Mouse (Mus musculus): ENCODE results near the gene Gpat2. TPM values are rescaled to one million over a fixed set of nuclear protein-coding genes. Genes with fewer than 3 reads are reported as not detected.
A peak's percentile ranks its signal among the peaks of the same experiment; 100 is the strongest.

Gpat2 gene
- polyA plus RNA-seq, 1 experiment from 2014 or later: 0.13 TPM

DNA sequence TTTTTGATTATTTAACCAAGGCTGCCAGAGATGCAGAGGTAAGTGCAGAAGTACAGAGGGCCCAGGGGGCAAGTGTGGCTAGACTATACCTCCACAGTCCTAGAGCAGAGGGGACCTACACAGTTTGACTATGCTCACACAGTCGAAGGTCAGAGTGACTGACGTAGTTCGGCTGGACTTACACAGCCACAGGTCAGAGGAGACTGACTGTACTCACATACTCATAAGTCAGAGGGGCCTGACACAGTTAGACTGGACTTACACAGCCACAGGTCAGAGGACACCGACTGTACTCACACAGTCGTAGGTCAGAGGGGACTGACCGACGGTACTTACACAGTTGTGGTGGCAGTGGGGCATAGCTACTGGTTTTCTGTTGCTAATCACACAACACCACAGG lies 26.3 kb upstream of the Gpat2 start:
- whole genome bisulfite sequencing: 93% methylated on average over 7 of the region's 7 CpGs
- Histone ChIP-seq H3K27ac (no peak overlapping the region), H3K4me2 (no peak overlapping the region), H3K27me3 (no peaks in the 10 kb centered on the region), H3K9me3 (no peaks in the 10 kb centered on the region), H3K4me1 (no peaks in the 10 kb centered on the region), H3K4me3 (no peak overlapping the region), H3K36me3 (no peaks in the 10 kb centered on the region), H3K9ac (no peak overlapping the region)
- no peak for ATAC-seq (ENCODE audit: insufficient number of reproducible peaks, insufficient read depth, low FRiP score, low TSS enrichment, low read depth)

GRCm38 (mm10) chr2:127411126-127411525 lies 13.9 kb upstream of the Gpat2 start:
- H3K27ac ChIP-seq: no peak overlapping the region
- no peak overlapping the region for H3K4me2 ChIP-seq
- ATAC-seq (ENCODE audit: insufficient number of reproducible peaks, insufficient read depth, low FRiP score, low TSS enrichment, low read depth): no peak
- H3K4me3 ChIP-seq: no peak overlapping the region
- H3K9me3 ChIP-seq: no peaks in the 10 kb centered on the region
- no peaks in the 10 kb centered on the region for H3K36me3 ChIP-seq
- no peak overlapping the region for H3K9ac ChIP-seq
- H3K27me3 ChIP-seq: no peaks in the 10 kb centered on the region
- 86% methylated on average over 6 of the region's 6 CpGs for WGBS
- H3K4me1 ChIP-seq: no peaks in the 10 kb centered on the region

GRCm38 (mm10) chr2:127415806-127416205 lies 9.2 kb upstream of the Gpat2 start:
- 71% methylated on average over 10 of the region's 10 CpGs for WGBS
- H3K27me3 ChIP-seq: no peaks in the 10 kb centered on the region
- no peaks in the 10 kb centered on the region for H3K36me3 ChIP-seq
- no peak overlapping the region for H3K4me2 ChIP-seq
- no peak overlapping the region for H3K9ac ChIP-seq
- no peaks in the 10 kb centered on the region for H3K9me3 ChIP-seq
- H3K4me3 ChIP-seq: no peak overlapping the region
- ATAC-seq (ENCODE audit: insufficient number of reproducible peaks, insufficient read depth, low FRiP score, low TSS enrichment, low read depth): no peak
- no peaks in the 10 kb centered on the region for H3K4me1 ChIP-seq
- H3K27ac ChIP-seq: no peak overlapping the region

DNA sequence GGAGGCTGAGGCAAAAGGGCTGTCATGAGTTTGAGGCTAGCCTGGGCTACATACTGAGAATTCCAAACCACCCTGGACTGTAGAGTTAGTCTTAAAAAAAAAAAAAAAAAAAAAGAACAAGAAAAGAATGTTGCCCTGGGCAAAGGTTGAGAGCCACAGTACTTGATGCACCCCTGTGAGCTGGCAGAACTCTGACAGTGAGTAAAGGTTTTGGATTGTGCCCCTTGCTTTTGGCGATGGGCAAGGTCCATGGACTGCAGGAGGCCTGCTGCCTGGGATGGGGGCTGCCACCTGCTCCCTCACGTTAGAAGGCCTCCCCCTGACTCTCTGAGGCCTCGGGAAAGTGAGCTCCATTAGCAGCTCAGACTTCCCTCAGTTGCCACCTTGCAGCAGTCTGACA lies 8.3 kb upstream of the Gpat2 start:
- WGBS: 49% methylated on average over 3 of the region's 3 CpGs
- Histone ChIP-seq H3K9ac (no peak overlapping the region), H3K27me3 (no peaks in the 10 kb centered on the region), H3K36me3 (no peaks in the 10 kb centered on the region), H3K9me3 (no peaks in the 10 kb centered on the region), H3K4me2 (no peak overlapping the region), H3K27ac (no peak overlapping the region), H3K4me3 (no peak overlapping the region), H3K4me1 (no peaks in the 10 kb centered on the region)
- no peak for ATAC-seq (ENCODE audit: insufficient number of reproducible peaks, insufficient read depth, low FRiP score, low TSS enrichment, low read depth)

DNA sequence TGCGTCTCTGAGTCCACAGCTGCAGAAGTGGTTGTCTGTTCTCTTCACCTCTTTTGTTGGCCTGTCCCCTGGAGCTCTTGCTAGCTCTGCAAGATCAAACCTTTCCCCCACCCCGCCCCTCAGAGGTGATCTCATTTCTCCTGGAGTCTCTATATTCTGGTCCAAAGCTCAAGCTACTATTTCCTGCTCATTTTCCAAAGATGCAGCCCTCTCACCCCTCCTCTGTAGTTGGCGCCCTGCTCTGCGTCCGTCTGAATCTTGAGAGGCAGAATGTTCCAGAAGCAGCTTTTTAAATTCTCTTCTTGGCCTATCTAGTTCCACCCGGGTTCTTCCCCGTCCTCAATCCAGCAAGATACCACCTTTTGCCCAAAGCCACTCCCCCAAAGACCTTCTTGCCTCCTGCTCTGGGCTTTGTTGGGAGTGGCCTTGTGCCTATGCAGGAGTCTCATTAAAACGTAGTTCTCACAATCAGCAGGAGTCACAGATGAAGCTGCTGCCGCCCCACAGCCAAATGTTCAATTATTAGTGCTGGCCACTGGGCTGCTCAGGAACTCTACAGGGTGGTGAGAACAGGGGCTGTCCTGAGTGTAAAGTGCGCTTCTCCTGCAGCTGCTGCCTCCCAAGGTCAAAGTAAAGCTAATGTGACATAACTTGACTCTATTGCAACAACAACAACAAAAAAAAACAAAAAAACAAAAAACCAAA lies 6.6 kb upstream of the Gpat2 start:
- 71% methylated on average over 10 of the region's 10 CpGs for WGBS
- Histone ChIP-seq H3K4me2 (no peak overlapping the region), H3K27me3 (no peaks in the 10 kb centered on the region), H3K4me3 (no peak overlapping the region), H3K4me1 (no peaks in the 10 kb centered on the region), H3K9me3 (no peaks in the 10 kb centered on the region), H3K27ac (no peak overlapping the region), H3K9ac (no peak overlapping the region), H3K36me3 (no peaks in the 10 kb centered on the region)
- no peak for ATAC-seq (ENCODE audit: insufficient number of reproducible peaks, insufficient read depth, low FRiP score, low TSS enrichment, low read depth)

DNA sequence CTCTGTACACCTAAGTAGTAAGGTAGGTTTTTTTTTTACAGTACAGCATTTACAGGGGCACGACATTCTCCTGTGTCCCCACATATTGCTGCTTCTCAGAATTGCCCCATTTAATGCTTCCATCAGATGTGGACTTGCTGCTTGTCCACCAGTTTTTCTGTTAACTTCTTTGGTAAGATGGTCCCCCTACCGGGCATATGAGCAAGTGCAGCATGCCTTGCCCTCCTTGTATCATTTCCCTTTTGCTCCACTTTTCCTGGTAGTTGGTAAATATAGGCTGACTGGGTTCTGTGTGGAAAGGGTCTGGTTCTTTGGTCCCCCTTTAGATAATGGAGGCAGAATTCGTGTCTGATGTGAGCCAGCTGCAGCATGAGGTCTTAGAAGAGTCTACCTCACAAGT lies 5.2 kb downstream of the Gpat2 start:
- H3K4me3 ChIP-seq: no peak overlapping the region

GRCm38 (mm10) chr2:127433487-127434295 lies 8.7 kb downstream of the Gpat2 start:
- no peak overlapping the region for H3K4me2 ChIP-seq
- H3K27ac ChIP-seq: no peak overlapping the region
- no peaks in the 10 kb centered on the region for H3K4me1 ChIP-seq
- WGBS: 76% methylated on average over 9 of the region's 9 CpGs
- no peaks in the 10 kb centered on the region for H3K9me3 ChIP-seq
- peaks cover 46% of the 10 kb centered on the region for H3K36me3 ChIP-seq
- no peak overlapping the region for H3K4me3 ChIP-seq
- no peaks in the 10 kb centered on the region for H3K27me3 ChIP-seq
- H3K9ac ChIP-seq: no peak overlapping the region
- ATAC-seq (ENCODE audit: insufficient number of reproducible peaks, insufficient read depth, low FRiP score, low TSS enrichment, low read depth): no peak; the same call in 1 of the 2 replicates

More for the DNA sequence above, 5.2 kb downstream of the Gpat2 start:
- WGBS: 18% methylated on average over 3 of the region's 3 CpGs
- ATAC-seq (ENCODE audit: insufficient number of reproducible peaks, insufficient read depth, low FRiP score, low TSS enrichment, low read depth): no peak
- Histone ChIP-seq H3K4me2 (no peak overlapping the region), H3K27me3 (no peaks in the 10 kb centered on the region), H3K36me3 (peaks cover 16% of the 10 kb centered on the region), H3K9ac (no peak overlapping the region), H3K9me3 (no peaks in the 10 kb centered on the region), H3K4me1 (peaks cover 4% of the 10 kb centered on the region; the same call in 1 of the 2 replicates), H3K27ac (no peak overlapping the region)

DNA sequence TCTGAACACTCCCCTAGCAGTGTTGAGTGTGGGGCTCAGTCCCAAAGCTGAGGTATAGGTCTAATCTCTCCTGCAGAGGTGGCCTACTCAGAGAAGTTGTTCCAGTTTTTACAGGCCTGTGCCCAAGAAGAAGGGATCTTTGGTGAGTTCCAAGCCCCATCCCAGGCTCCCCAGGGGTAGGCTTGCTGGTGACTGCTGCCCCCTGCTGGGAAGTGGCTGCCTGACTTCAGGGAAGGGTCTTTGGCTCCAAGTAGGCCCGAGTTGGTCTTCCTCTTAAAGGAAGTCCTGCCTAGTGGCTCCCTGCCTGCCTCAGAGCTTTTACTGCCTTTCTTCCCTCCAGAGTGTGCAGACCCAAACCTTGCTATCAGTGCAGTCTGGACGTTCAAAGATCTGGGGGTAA lies 10.1 kb downstream of the Gpat2 start:
- Histone ChIP-seq H3K36me3 (peaks cover 46% of the 10 kb centered on the region), H3K27me3 (no peaks in the 10 kb centered on the region), H3K4me2 (no peak overlapping the region), H3K4me3 (no peak overlapping the region), H3K4me1 (no peaks in the 10 kb centered on the region), H3K27ac (no peak overlapping the region), H3K9me3 (no peaks in the 10 kb centered on the region), H3K9ac (no peak overlapping the region)
- WGBS: 38% methylated on average over 2 of the region's 2 CpGs
- no peak for ATAC-seq (ENCODE audit: insufficient number of reproducible peaks, insufficient read depth, low FRiP score, low TSS enrichment, low read depth)

- Histone ChIP-seq H3K27ac (no peak overlapping the region), H3K27me3 (no peaks in the 10 kb centered on the region), H3K9me3 (no peaks in the 10 kb centered on the region), H3K4me1 (no peaks in the 10 kb centered on the region), H3K9ac (no peak overlapping the region), H3K4me2 (no peak overlapping the region), H3K36me3 (peaks cover 46% of the 10 kb centered on the region), H3K4me3 (no peak overlapping the region)
- no peak for ATAC-seq (ENCODE audit: insufficient number of reproducible peaks, insufficient read depth, low FRiP score, low TSS enrichment, low read depth)
- 91% methylated on average over 2 of the region's 2 CpGs for WGBS
Measured at GRCm38 (mm10) chr2:127435554-127435953, 10.6 kb downstream of the Gpat2 start.

GRCm38 (mm10) chr2:127437697-127438096 lies 12.7 kb downstream of the Gpat2 start:
- no peak overlapping the region for H3K9ac ChIP-seq
- H3K9me3 ChIP-seq: no peaks in the 10 kb centered on the region
- peaks cover under 1% of the 10 kb centered on the region; the same call in 1 of the 2 replicates for H3K4me1 ChIP-seq
- no peak overlapping the region for H3K4me2 ChIP-seq
- H3K4me3 ChIP-seq: no peak overlapping the region
- H3K36me3 ChIP-seq: peaks cover 46% of the 10 kb centered on the region
- ATAC-seq (ENCODE audit: insufficient number of reproducible peaks, insufficient read depth, low FRiP score, low TSS enrichment, low read depth): no peak
- 86% methylated on average over 5 of the region's 5 CpGs for WGBS
- no peak overlapping the region for H3K27ac ChIP-seq
- no peaks in the 10 kb centered on the region for H3K27me3 ChIP-seq

DNA sequence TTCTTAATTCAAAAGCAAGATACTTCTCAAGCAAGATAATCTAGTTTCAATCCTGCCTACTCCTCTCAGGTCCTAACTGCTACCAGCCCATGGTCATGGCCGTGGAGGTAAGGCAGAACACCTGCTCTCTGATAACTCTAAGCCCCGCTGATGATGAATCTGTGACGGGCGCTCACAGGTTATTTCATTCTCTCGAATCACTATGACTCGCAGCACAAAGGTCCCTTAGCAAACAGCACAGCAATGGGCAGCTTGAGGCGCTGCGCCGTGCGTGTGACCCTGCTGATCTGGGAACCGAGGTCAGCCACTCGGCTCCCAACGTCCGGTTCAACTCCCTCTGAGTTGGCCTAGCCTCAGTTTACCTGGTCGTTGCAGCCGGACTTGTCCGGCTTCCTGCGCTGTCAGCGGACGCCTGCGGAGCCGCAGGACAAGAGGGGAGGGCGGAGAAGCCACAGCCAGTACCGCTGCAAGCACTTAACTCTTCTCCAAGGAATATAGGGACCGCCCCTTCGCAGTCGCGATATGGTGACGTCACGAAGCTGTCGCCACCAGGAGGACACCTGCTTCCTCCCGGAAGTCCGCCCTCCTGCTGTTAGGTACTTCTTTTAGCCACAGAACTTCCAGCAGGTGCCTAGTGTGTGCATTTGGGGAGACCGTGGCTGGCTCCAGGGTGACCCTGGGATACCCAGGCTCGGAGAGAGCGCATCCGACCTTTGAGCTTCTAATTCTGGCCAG lies 19.2 kb downstream of the Gpat2 start, which contains the start of gene Fahd2a:
Gene Fahd2a, minus strand, starts transcription at position 511 of the 735 bp plus-strand sequence.
- peak within 1 kb of the TSS; percentile 86 for H3K9ac ChIP-seq
- H3K4me3 ChIP-seq: peak within 1 kb of the TSS; percentile 80
- 3% methylated on average over 37 of the region's 37 CpGs for WGBS
- no peaks in the 10 kb centered on the region for H3K36me3 ChIP-seq
- no peak within 1 kb of the TSS; the same call in 1 of the 2 replicates for H3K27ac ChIP-seq
- H3K9me3 ChIP-seq: no peaks in the 10 kb centered on the region
- no peaks in the 10 kb centered on the region for H3K27me3 ChIP-seq
- H3K4me1 ChIP-seq: peaks cover 18% of the 10 kb centered on the region
- ATAC-seq (ENCODE audit: insufficient number of reproducible peaks, insufficient read depth, low FRiP score, low TSS enrichment, low read depth): peak; percentile 74
- H3K4me2 ChIP-seq: peak within 1 kb of the TSS; percentile 87

Measured in embryonic facial prominence, embryonic 13.5 days (tissue).